Mouse (Mus musculus): ENCODE results near the gene Gkn2.

GRCm38 (mm10) chr6:87394783-87395182 lies 21.6 kb downstream of the Gkn2 start:
- no peak for TF ChIP-seq CTCF (IDR thresholded peaks at IDR 0.05; ENCODE audit: low read depth)
- TF ChIP-seq EP300 (IDR thresholded peaks at IDR 0.05; ENCODE audit: low read depth), result no peak
